Mouse (Mus musculus) frontal cortex, postnatal 10 days (tissue): ENCODE measurements around the gene Phf1.
"Not testable (repeated sequence)": the region's sequence is repeated elsewhere in the genome, so short reads cannot be mapped to it uniquely, and the experiment has no call there.

Experiments used
- DNase-seq, 2 experiments: peaks; one replicate each; pipeline ENCODE4 v3.0.0; 2022; ENCODE audit warnings: low spot score in 2 of 2, mixed read lengths in 1 of 2

Phf1 gene

DNA sequence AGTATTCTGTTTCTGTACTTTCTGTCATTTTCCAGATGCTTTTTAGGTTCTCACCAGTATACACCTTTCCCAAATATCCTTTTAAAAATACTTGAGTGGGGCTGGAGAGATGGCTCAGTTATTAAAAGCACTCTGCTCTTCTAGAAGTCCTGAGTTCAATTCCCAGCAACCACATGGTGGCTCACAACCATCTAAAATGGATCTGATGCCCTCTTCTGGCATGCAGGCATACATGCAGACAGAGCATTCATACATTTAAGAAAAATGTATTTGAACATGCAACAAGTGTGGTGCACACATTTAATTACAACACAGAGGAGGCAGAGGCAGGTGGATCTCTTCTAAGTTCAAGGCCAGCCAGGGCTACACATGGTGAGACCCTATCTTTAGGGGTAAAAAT is 42.6 kb downstream of the Phf1 start:
- DNase-seq: no peak

GRCm38 (mm10) chr17:26977354-26977753 is 44.5 kb downstream of the Phf1 start:
- not testable (repeated sequence) for DNase-seq

- no peak for DNase-seq
Observed at GRCm38 (mm10) chr17:26979426-26979825, 46.6 kb downstream of the Phf1 start.

DNA sequence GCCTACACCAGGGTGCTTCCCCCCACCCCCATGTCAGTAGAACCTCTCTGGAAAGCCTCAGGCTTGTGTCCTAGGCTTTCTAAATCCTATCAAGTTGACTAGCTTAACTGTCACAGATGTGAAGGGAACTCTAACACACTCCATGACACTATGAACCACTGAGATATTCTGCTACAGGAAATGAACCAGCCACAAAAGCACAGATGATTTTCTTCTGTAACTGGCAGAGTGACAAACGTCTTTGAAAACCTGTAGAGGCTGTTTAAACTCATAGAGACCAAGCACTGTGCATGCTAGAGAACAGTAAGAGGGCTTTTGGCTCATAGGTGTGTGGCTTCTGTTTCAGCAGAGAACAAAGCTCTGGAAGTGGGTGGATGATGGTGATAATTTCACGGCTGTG is 48.2 kb downstream of the Phf1 start:
- DNase-seq: no peak

- DNase-seq: no peak
Observed at GRCm38 (mm10) chr17:26983382-26983781, 50.5 kb downstream of the Phf1 start.

DNA sequence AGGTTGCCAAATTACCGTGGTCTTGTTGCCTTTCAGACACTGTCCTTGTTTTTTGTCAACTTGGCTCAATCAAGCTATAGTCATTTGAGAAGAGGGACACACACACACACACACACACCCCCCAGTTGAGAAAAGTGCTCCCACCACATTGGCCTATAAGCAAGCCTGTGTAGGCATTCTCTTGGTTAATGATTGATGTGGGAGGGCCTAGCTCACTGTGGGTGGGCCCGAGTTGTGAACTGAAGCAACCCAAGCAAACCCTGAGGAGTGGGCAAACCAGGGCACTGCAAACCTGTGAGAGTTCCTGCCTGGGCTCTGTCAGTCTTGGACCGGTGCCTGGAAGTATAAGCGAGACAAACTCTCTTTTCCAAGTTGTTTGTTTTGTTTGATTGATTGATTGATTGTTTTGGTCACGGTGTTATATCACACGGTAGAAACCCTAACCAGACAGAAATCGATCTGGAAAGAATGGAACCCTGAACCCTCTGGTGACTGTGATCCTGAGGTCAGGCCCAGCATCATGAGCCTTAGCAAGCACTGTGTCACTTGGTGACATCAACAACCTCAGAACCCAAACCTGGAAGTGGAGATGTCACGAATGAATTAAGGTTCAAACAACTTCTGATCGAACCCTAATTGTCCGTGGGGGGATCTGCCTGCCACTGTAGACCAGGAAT is 52.8 kb downstream of the Phf1 start:
- no peak for DNase-seq
